Mouse (Mus musculus) forebrain, embryonic 11.5 days (tissue): ENCODE measurements around the gene Mtx2. TPM values are rescaled to one million over a fixed set of nuclear protein-coding genes. Genes with fewer than 3 reads are reported as not detected.

ENCODE experiments used
- ATAC-seq: fragments of 200-750 bp; cut with Nextera tagmentation; replicated peaks from 2 replicates; pipeline ENCODE4 v1.8.0; 2017; ENCODE audit warnings: moderate TSS enrichment; ENCODE audit not compliant: low FRiP score
- DNase-seq: peaks from one replicate; pipeline ENCODE4 v3.0.0-alpha.2; 2017; ENCODE audit warnings: low spot score
- H3K27ac ChIP-seq: fragments of 300-500 bp; sonication (generic); 2 replicates; pipeline ENCODE4 v1.5.1; 2014; ENCODE audit warnings: low read depth, low read length
- H3K27me3 ChIP-seq: fragments of 300-500 bp; sonication (generic); 2 replicates; pipeline ENCODE4 v1.6.1; 2014; ENCODE audit warnings: mild to moderate bottlenecking, low read length, mixed read lengths; ENCODE audit not compliant: control insufficient read depth, insufficient read depth
- H3K36me3 ChIP-seq: fragments of 300-500 bp; sonication (generic); 2 replicates; pipeline ENCODE4 v1.6.1; 2014; ENCODE audit warnings: mild to moderate bottlenecking, low read length, moderate library complexity, mixed read lengths; ENCODE audit not compliant: control insufficient read depth, insufficient read depth
- H3K4me1 ChIP-seq: fragments of 300-500 bp; sonication (generic); replicated peaks from 2 replicates; pipeline ENCODE4 v1.6.1; 2014; ENCODE audit warnings: low read length, mixed read lengths; ENCODE audit not compliant: control insufficient read depth, insufficient read depth
- H3K4me2 ChIP-seq: fragments of 300-500 bp; sonication (generic); 2 replicates; pipeline ENCODE4 v1.6.1; 2014; ENCODE audit warnings: low read depth, mild to moderate bottlenecking, low read length, moderate library complexity, mixed read lengths; ENCODE audit not compliant: severe bottlenecking
- H3K4me3 ChIP-seq: fragments of 300-500 bp; sonication (generic); 2 replicates; pipeline ENCODE4 v1.5.1; 2014; ENCODE audit warnings: low read depth, low read length
- H3K9ac ChIP-seq: fragments of 300-500 bp; sonication (generic); 2 replicates; pipeline ENCODE4 v1.6.1; 2014; ENCODE audit warnings: low read length
- H3K9me3 ChIP-seq: fragments of 300-500 bp; sonication (generic); 2 replicates; pipeline ENCODE4 v1.6.1; 2016; ENCODE audit warnings: low read length, mixed read lengths; ENCODE audit not compliant: control insufficient read depth
- WGBS: fragments of 180-500 bp; shearing (Covaris S2); extraction: QIAGEN DNeasy Blood & Tissue Kit; methylation state at CpG from one replicate; pipeline ENCODE4 v1.1.7; 2014; 5-methylcytosine and 5-hydroxymethylcytosine counted together
- polyA plus RNA-seq: library from polyadenylated mRNA; unstranded; fragments of >200 nt; fragmentation: Nextera tagmentation; extraction: Ambion mirVana; gene quantifications from 2 replicates; pipeline ENCODE4 v1.2.1, GENCODE M21; 2014

The Mtx2 gene
- 116 and 125 TPM in 2 replicates for polyA plus RNA-seq

DNA sequence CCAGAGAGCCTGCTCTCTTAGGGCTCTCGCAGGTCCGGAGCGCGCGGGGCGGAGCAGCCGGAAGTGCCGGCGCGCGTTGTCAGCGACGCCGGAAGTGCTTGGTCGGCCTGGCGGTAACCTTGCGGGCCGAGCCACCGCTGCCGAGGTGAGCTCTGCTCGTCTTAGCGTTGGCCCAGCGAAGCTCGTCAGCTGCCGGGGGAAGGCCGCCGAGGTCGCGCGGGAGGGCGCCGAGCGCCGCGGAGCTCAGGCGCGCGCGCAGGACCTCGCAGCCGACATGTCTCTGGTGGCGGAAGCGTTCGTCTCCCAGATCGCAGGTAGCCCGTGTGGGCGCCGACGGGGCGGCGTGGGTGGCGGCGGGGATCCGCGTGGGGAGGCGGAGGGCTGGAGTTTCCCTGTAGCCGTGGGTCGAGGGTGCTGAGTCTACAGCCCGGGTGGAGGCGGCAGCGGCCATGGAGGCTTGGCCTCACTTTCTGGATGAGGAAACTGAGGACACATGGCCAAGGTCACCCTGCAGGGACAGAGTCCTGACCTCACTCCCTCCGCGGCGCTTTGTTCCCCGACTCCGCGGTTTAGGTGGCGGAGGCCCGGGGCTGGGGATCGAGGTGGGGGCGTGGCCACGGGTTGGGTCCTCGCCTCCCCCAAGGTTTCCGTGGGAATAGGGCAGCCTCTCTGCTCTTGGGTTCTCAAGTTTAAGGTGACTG, at the start of gene Mtx2:
Mtx2 (plus strand) TSS at position 74 of the 701 bp plus-strand sequence.
- WGBS: under 1% methylated on average over 74 of the region's 74 CpGs

DNA sequence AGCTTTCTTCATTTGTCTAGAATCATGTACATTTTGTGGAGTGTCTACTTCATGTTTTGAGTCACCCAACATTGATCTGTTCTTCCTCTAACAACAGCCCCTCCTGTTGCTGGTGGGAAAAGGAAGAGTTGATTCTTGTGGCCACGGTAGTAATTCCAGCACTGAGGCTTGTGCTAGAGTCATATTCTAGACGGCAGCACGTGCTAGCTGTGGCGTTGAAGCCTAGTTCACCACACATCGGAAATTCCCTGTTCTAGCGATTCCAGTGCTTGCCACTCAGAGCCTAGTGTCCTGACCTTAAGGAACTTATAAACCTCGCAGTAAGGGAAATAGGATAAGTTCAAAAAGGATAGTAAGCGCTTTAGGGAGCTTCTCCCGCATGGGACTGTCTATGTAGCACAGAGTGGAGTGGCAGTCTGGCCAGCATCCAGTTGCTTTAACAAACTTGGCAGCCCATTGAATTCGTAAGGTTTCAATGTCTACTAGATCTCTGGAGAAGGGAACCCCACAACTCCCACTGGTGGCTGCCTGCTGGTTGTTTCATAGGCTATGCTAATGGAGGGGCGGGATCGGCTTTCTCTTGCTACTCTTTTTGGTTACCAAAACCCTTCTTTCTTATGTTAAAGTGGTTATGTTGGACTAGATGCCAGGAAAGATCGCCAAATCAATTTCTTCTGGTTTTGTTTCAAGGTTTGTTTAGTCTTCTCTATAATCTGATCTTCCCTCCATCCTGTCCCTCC, 47.9 kb upstream of the Mtx2 start:
- no peak overlapping the region for H3K27ac ChIP-seq
- no peaks in the 10 kb centered on the region for H3K36me3 ChIP-seq
- no peak overlapping the region for H3K4me3 ChIP-seq
- DNase-seq (no peak), ATAC-seq (no peak)
- H3K4me1 ChIP-seq: no peaks in the 10 kb centered on the region
- no peak overlapping the region for H3K9ac ChIP-seq
- 67% methylated on average over 13 of the region's 13 CpGs for WGBS
- H3K4me2 ChIP-seq: no peak overlapping the region
- no peaks in the 10 kb centered on the region for H3K9me3 ChIP-seq
- H3K27me3 ChIP-seq: no peaks in the 10 kb centered on the region

More for the DNA sequence above, at the start of gene Mtx2:
- no peaks in the 10 kb centered on the region for H3K27me3 ChIP-seq
- H3K4me2 ChIP-seq: peak within 1 kb of the TSS; percentile 80
- peak; percentile 92 for ATAC-seq
- H3K9me3 ChIP-seq: no peaks in the 10 kb centered on the region
- H3K4me1 ChIP-seq: no peaks in the 10 kb centered on the region
- H3K36me3 ChIP-seq: no peaks in the 10 kb centered on the region
- H3K4me3 ChIP-seq: peak within 1 kb of the TSS; percentile 89
- DNase-seq: peak; percentile 88
- H3K9ac ChIP-seq: peak within 1 kb of the TSS; percentile 92
- H3K27ac ChIP-seq: peak within 1 kb of the TSS; percentile 70

DNA sequence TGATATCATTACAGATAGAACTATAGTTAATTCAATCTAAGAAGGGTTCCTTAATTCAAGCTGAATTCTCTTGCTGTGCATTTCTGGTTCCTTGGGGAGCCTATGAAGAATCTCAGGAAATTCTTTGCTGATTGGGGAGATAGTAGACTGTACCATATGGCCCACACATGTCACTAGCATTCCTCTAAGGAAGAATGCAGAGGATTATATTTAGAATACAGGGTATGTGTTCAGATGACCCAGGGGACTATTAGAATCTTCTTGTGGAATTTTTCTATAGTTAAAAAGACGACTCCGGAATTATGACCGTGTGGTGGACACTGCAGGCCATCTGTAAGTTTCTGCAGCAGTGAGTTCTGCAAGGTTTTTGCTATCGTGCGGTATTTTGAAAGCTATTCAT, 44.2 kb upstream of the Mtx2 start:
- H3K4me3 ChIP-seq: no peak overlapping the region
- H3K36me3 ChIP-seq: no peaks in the 10 kb centered on the region
- H3K9me3 ChIP-seq: no peaks in the 10 kb centered on the region
- no peak overlapping the region for H3K27ac ChIP-seq
- ATAC-seq: no peak
- H3K27me3 ChIP-seq: no peaks in the 10 kb centered on the region
- H3K9ac ChIP-seq: no peak overlapping the region
- H3K4me1 ChIP-seq: no peaks in the 10 kb centered on the region
- 90% methylated on average over 5 of the region's 5 CpGs for WGBS
- DNase-seq: no peak
- no peak overlapping the region for H3K4me2 ChIP-seq

DNA sequence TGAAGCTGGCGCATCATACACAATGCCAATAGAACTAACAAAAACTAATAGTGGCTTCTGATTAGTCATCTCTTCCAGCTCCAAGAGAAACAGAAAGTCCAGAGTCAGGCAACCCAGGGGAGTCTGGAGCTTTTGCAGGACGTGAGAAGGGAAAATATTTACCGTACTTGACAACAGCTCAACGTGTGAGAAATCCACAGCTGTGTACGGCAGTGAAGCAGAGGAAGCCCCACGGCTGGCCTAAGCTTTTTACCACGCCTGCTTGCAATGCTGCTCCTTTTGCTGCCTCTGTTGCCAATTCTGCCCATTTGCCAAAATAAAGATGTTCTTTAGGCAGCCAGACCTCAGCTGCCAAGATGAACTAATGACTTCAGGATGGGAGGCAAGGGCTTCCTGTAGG, 30.1 kb upstream of the Mtx2 start:
- Histone ChIP-seq H3K4me1 (no peaks in the 10 kb centered on the region), H3K27ac (no peak overlapping the region), H3K27me3 (no peaks in the 10 kb centered on the region), H3K36me3 (no peaks in the 10 kb centered on the region), H3K4me3 (no peak overlapping the region), H3K4me2 (no peak overlapping the region), H3K9ac (no peak overlapping the region), H3K9me3 (no peaks in the 10 kb centered on the region)
- WGBS: 76% methylated on average over 7 of the region's 7 CpGs
- no peak for DNase-seq
- no peak for ATAC-seq

DNA sequence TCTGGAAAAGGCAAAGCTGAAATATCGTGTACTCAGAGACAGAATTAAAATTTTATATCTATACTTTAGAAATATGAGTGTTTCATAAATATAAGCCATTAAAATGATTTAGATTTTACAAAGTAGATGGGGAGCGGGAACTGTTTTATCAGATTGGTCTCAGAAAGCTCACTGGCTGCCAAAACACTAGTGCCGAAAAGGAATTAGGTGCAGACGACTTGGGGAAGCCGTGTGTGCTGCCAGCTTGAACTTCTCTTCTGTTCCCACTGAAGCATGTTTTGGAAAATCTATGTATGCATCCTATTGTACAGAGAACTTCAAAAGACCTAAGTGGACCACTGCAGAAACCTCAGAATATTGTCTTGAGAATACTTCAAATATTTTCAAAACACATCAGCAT, 17.2 kb upstream of the Mtx2 start:
- no peak overlapping the region for H3K27ac ChIP-seq
- 85% methylated on average over 5 of the region's 5 CpGs for WGBS
- H3K4me2 ChIP-seq: no peak overlapping the region
- H3K9ac ChIP-seq: no peak overlapping the region
- H3K4me3 ChIP-seq: no peak overlapping the region
- no peaks in the 10 kb centered on the region for H3K27me3 ChIP-seq
- DNase-seq: no peak
- H3K36me3 ChIP-seq: no peaks in the 10 kb centered on the region
- H3K4me1 ChIP-seq: no peaks in the 10 kb centered on the region
- H3K9me3 ChIP-seq: no peaks in the 10 kb centered on the region
- no peak for ATAC-seq

DNA sequence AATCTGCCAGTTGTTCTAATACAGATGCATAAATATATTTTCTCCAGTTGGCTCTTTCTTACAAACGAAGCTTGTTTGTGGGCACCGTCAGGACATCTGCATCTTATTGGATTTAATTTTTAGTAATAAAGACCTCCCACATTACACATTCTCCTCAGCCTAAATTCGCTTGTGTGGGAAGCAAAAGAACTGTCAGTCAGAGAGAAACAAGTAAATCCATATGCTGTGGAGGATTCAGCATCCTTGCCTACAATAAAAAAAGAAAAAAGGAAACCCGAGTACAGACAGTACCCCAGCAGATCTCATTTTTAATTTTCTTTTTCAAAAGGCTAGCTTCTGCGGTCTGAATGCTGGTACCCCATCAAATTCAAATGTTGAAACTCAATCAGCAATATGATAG, 2.9 kb upstream of the Mtx2 start:
- Histone ChIP-seq H3K36me3 (no peaks in the 10 kb centered on the region), H3K9me3 (no peaks in the 10 kb centered on the region), H3K4me3 (no peak overlapping the region), H3K4me2 (no peak overlapping the region), H3K27ac (no peak overlapping the region), H3K4me1 (no peaks in the 10 kb centered on the region), H3K27me3 (no peaks in the 10 kb centered on the region), H3K9ac (no peak overlapping the region)
- ATAC-seq (no peak), DNase-seq (no peak)
- WGBS: 74% methylated on average over 5 of the region's 5 CpGs

DNA sequence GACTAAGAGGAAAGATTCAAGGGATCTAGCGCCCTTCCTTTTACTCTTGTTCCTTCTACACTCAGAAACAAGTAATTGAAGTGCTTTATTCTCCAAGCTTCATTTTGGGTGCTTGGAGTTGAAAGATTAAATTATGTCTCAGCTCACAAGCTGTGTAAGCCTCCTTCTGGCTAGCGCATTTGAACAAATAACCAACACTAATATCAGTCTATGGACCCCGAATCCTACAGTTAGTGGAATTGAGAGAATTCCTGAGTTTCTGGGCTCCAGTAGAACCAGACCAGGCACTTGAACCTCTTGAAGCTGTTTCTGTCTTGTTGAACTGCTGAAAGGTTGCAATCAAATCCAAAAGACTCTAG, 253 bp upstream of the Mtx2 start:
- peak; percentile 21; the same call in 1 of the 2 replicates for ATAC-seq

DNA sequence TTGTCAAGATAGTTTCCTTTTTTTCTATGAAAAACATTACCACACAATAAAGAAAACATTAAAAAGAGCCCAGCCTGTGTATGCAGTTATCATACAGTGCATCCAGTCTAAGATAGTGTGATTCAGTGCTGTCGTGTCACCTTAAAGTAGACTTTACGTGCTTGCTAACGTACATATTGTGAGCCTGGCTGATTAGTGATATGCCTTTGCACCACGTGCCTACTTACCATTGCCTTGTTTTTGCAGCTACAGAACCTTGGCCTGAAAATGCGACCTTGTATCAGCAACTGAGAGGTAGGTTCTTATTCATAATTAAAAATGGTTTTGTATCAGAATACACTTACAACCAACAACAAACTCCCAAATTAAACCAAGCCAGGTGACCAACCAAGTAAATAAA, 21.4 kb downstream of the Mtx2 start:
- no peak overlapping the region for H3K4me2 ChIP-seq
- WGBS: 86% methylated on average over 5 of the region's 5 CpGs
- no peak overlapping the region for H3K27ac ChIP-seq
- no peaks in the 10 kb centered on the region for H3K9me3 ChIP-seq
- ATAC-seq (no peak), DNase-seq (no peak)
- no peak overlapping the region for H3K9ac ChIP-seq
- H3K4me3 ChIP-seq: no peak overlapping the region
- H3K27me3 ChIP-seq: no peaks in the 10 kb centered on the region
- H3K4me1 ChIP-seq: no peaks in the 10 kb centered on the region
- no peaks in the 10 kb centered on the region for H3K36me3 ChIP-seq

More for the DNA sequence above, 253 bp upstream of the Mtx2 start:
- Histone ChIP-seq H3K9ac (peak overlapping the region; percentile 92), H3K4me2 (peak overlapping the region; percentile 80), H3K9me3 (no peaks in the 10 kb centered on the region), H3K27me3 (no peaks in the 10 kb centered on the region), H3K4me1 (no peaks in the 10 kb centered on the region), H3K27ac (peak overlapping the region; percentile 70; the same call in 1 of the 2 replicates), H3K36me3 (no peaks in the 10 kb centered on the region), H3K4me3 (peak overlapping the region; percentile 89)
- no peak for DNase-seq
- 80% methylated on average over 3 of the region's 3 CpGs for WGBS
